Mouse (Mus musculus) neural tube, embryonic 14.5 days (tissue): ENCODE measurements at regions not wholly inside any gene's neighbourhood (a gene's known extent, or its start where the extent isn't known, plus 50 kb on each side); places are given as distances from the start of the nearest gene placed in this dataset.

Source experiments
- ATAC-seq: fragments of 200-750 bp; cut with Nextera tagmentation; 2 replicates; pipeline ENCODE4 v1.8.0; 2017; ENCODE audit warnings: low read depth, mild to moderate bottlenecking, moderate TSS enrichment, moderate library complexity
- H3K27ac ChIP-seq: fragments of 300-500 bp; sonication (generic); 2 replicates; pipeline ENCODE4 v1.5.1; 2014; ENCODE audit warnings: low read depth, mild to moderate bottlenecking, control low read depth, low read length, moderate library complexity, mixed read lengths
- H3K27me3 ChIP-seq: fragments of 300-500 bp; sonication (generic); 2 replicates; pipeline ENCODE4 v1.6.1; 2014; ENCODE audit warnings: low read length; ENCODE audit not compliant: control insufficient read depth, insufficient read depth
- H3K36me3 ChIP-seq: fragments of 300-500 bp; sonication (generic); 2 replicates; pipeline ENCODE4 v1.6.1; 2014; ENCODE audit warnings: low read length, mixed read lengths; ENCODE audit not compliant: control insufficient read depth, insufficient read depth
- H3K4me1 ChIP-seq: fragments of 300-500 bp; sonication (generic); 2 replicates; pipeline ENCODE4 v1.6.1; 2014; ENCODE audit warnings: low read length; ENCODE audit not compliant: control insufficient read depth, insufficient read depth
- H3K4me2 ChIP-seq: fragments of 300-500 bp; sonication (generic); 2 replicates; pipeline ENCODE4 v1.6.1; 2014; ENCODE audit warnings: mild to moderate bottlenecking, low read depth, low read length, control low read depth
- H3K4me3 ChIP-seq: fragments of 300-500 bp; sonication (generic); 2 replicates; pipeline ENCODE4 v1.5.1; 2014; ENCODE audit warnings: low read depth, low read length, control low read depth, mixed read lengths
- H3K9ac ChIP-seq: fragments of 300-500 bp; sonication (generic); replicated peaks from 2 replicates; pipeline ENCODE4 v1.6.1; 2014; ENCODE audit warnings: low read depth, mild to moderate bottlenecking, control low read depth, low read length, mixed read lengths
- H3K9me3 ChIP-seq: fragments of 300-500 bp; sonication (generic); 2 replicates; pipeline ENCODE4 v1.6.1; 2016; ENCODE audit warnings: low read length; ENCODE audit not compliant: control insufficient read depth
- WGBS: fragments of 180-500 bp; shearing (Covaris S2); extraction: QIAGEN DNeasy Blood & Tissue Kit; methylation state at CpG from one replicate; pipeline ENCODE4 v1.1.7; 2014; 5-methylcytosine and 5-hydroxymethylcytosine counted together

GRCm38 (mm10) chr12:10135915-10136314 is 233.9 kb upstream of the Nt5c1b start:
- Histone ChIP-seq H3K9me3 (no peaks in the 10 kb centered on the region), H3K36me3 (no peaks in the 10 kb centered on the region), H3K27me3 (no peaks in the 10 kb centered on the region), H3K9ac (no peak overlapping the region), H3K27ac (no peak overlapping the region), H3K4me2 (no peak overlapping the region), H3K4me1 (no peaks in the 10 kb centered on the region), H3K4me3 (no peak overlapping the region)
- WGBS, result 65% methylated on average over 2 of the region's 2 CpGs
- no peak for ATAC-seq

GRCm38 (mm10) chr12:10140131-10140530 is 229.6 kb upstream of the Nt5c1b start:
- Histone ChIP-seq H3K9ac (no peak overlapping the region), H3K4me2 (no peak overlapping the region), H3K4me1 (no peaks in the 10 kb centered on the region), H3K36me3 (no peaks in the 10 kb centered on the region), H3K27ac (no peak overlapping the region), H3K27me3 (no peaks in the 10 kb centered on the region), H3K9me3 (no peaks in the 10 kb centered on the region), H3K4me3 (no peak overlapping the region)
- ATAC-seq, result no peak

GRCm38 (mm10) chr12:10160837-10161236 is 208.9 kb upstream of the Nt5c1b start:
- Histone ChIP-seq H3K36me3 (no peaks in the 10 kb centered on the region), H3K9me3 (no peaks in the 10 kb centered on the region), H3K4me3 (no peak overlapping the region), H3K4me1 (no peaks in the 10 kb centered on the region), H3K4me2 (no peak overlapping the region), H3K27ac (no peak overlapping the region), H3K27me3 (no peaks in the 10 kb centered on the region), H3K9ac (no peak overlapping the region)
- ATAC-seq, result no peak
- 78% methylated on average over 1 of the region's 1 CpGs for WGBS

- no peaks in the 10 kb centered on the region for H3K9me3 ChIP-seq
- H3K4me2 ChIP-seq, result no peak overlapping the region
- no peaks in the 10 kb centered on the region for H3K36me3 ChIP-seq
- no peak for ATAC-seq
- H3K4me1 ChIP-seq, result no peaks in the 10 kb centered on the region
- no peak overlapping the region for H3K4me3 ChIP-seq
- H3K9ac ChIP-seq, result no peak overlapping the region
- H3K27me3 ChIP-seq, result no peaks in the 10 kb centered on the region
- H3K27ac ChIP-seq, result no peak overlapping the region
Observed at GRCm38 (mm10) chr12:10168042-10168441, 201.7 kb upstream of the Nt5c1b start.

- H3K4me3 ChIP-seq, result no peak overlapping the region
- no peak overlapping the region for H3K9ac ChIP-seq
- no peaks in the 10 kb centered on the region for H3K36me3 ChIP-seq
- ATAC-seq, result no peak
- H3K27me3 ChIP-seq, result no peaks in the 10 kb centered on the region
- no peak overlapping the region for H3K27ac ChIP-seq
- H3K4me2 ChIP-seq, result no peak overlapping the region
- no peaks in the 10 kb centered on the region for H3K4me1 ChIP-seq
- no peaks in the 10 kb centered on the region for H3K9me3 ChIP-seq
Observed at GRCm38 (mm10) chr12:10168581-10168980, 201.2 kb upstream of the Nt5c1b start.

- Histone ChIP-seq H3K4me1 (peaks cover 6% of the 10 kb centered on the region; the same call in 1 of the 2 replicates), H3K9me3 (no peaks in the 10 kb centered on the region), H3K4me3 (no peak overlapping the region), H3K27ac (no peak overlapping the region), H3K27me3 (no peaks in the 10 kb centered on the region), H3K9ac (no peak overlapping the region), H3K36me3 (no peaks in the 10 kb centered on the region), H3K4me2 (no peak overlapping the region)
- WGBS, result 89% methylated on average over 4 of the region's 4 CpGs
- no peak for ATAC-seq
Observed at GRCm38 (mm10) chr12:10178718-10179117, 191.1 kb upstream of the Nt5c1b start.

- H3K4me1 ChIP-seq, result peaks cover 6% of the 10 kb centered on the region; the same call in 1 of the 2 replicates
- H3K9me3 ChIP-seq, result no peaks in the 10 kb centered on the region
- H3K36me3 ChIP-seq, result no peaks in the 10 kb centered on the region
- H3K4me2 ChIP-seq, result no peak overlapping the region
- no peak overlapping the region for H3K4me3 ChIP-seq
- 10% methylated on average over 1 of the region's 1 CpGs for WGBS
- H3K9ac ChIP-seq, result no peak overlapping the region
- no peak overlapping the region for H3K27ac ChIP-seq
- no peaks in the 10 kb centered on the region for H3K27me3 ChIP-seq
- ATAC-seq, result peak; percentile 75; the same call in 1 of the 2 replicates
Observed at GRCm38 (mm10) chr12:10179147-10179814, 190.5 kb upstream of the Nt5c1b start.

- Histone ChIP-seq H3K4me3 (no peak overlapping the region), H3K9me3 (no peaks in the 10 kb centered on the region), H3K9ac (no peak overlapping the region), H3K27me3 (no peaks in the 10 kb centered on the region), H3K36me3 (no peaks in the 10 kb centered on the region), H3K27ac (no peak overlapping the region), H3K4me1 (peaks cover 6% of the 10 kb centered on the region; the same call in 1 of the 2 replicates), H3K4me2 (no peak overlapping the region)
- WGBS, result 21% methylated on average over 3 of the region's 3 CpGs
- no peak for ATAC-seq
Observed at GRCm38 (mm10) chr12:10179815-10180468, 189.8 kb upstream of the Nt5c1b start.

GRCm38 (mm10) chr12:10182589-10182988 is 187.2 kb upstream of the Nt5c1b start:
- no peak overlapping the region for H3K27ac ChIP-seq
- H3K9ac ChIP-seq, result no peak overlapping the region
- H3K4me3 ChIP-seq, result no peak overlapping the region
- no peaks in the 10 kb centered on the region for H3K36me3 ChIP-seq
- peaks cover 6% of the 10 kb centered on the region; the same call in 1 of the 2 replicates for H3K4me1 ChIP-seq
- no peak overlapping the region for H3K4me2 ChIP-seq
- no peaks in the 10 kb centered on the region for H3K9me3 ChIP-seq
- H3K27me3 ChIP-seq, result no peaks in the 10 kb centered on the region
- no peak for ATAC-seq
